Mouse (Mus musculus) CH12.LX (cell line): Measurements from ENCODE around the gene 4930539E08Rik.

Experiments used
- CTCF ChIP-seq, 2 experiments: IDR thresholded peaks in 1 of 2; conservative IDR thresholded peaks in 1 of 2; 2 replicates each; pipeline ENCODE4 v1.5.1; 2011 to 2012; ENCODE audit warnings: low read depth in 2 of 2, low read length in 2 of 2, improper control_type of control experiment in 1 of 2, inconsistent platforms in 1 of 2, mild to moderate bottlenecking in 1 of 2, moderate library complexity in 1 of 2
- ELF1 ChIP-seq: IDR thresholded peaks from 2 replicates; pipeline ENCODE4 v1.6.1; 2014; ENCODE audit warnings: low read depth, mild to moderate bottlenecking, inconsistent platforms, low read length, improper control_type of control experiment
- EP300 ChIP-seq: IDR thresholded peaks from 2 replicates; pipeline ENCODE4 v1.6.1; 2011; ENCODE audit warnings: low read length, improper control_type of control experiment
- ETS1 ChIP-seq: conservative IDR thresholded peaks from 2 replicates; pipeline ENCODE4 v1.6.1; 2012; ENCODE audit warnings: low read depth, mild to moderate bottlenecking, inconsistent platforms, low read length, improper control_type of control experiment, moderate library complexity
- HCFC1 ChIP-seq: IDR thresholded peaks from 2 replicates; pipeline ENCODE4 v1.6.1; 2012; ENCODE audit warnings: low read depth, mild to moderate bottlenecking, inconsistent platforms, low read length, improper control_type of control experiment
- MAFK ChIP-seq: IDR thresholded peaks from 2 replicates; pipeline ENCODE4 v1.6.1; 2011; ENCODE audit warnings: low read length, improper control_type of control experiment; ENCODE audit not compliant: insufficient replicate concordance
- MAZ ChIP-seq: IDR thresholded peaks from 2 replicates; pipeline ENCODE4 v1.6.1; 2012; ENCODE audit warnings: low read depth, mild to moderate bottlenecking, inconsistent platforms, low read length, improper control_type of control experiment, moderate library complexity
- NELFE ChIP-seq: IDR thresholded peaks from 2 replicates; pipeline ENCODE4 v1.6.1; 2011; ENCODE audit warnings: low read depth, low read length, improper control_type of control experiment
- PAX5 ChIP-seq: IDR thresholded peaks from 2 replicates; pipeline ENCODE4 v1.6.1; 2012; ENCODE audit warnings: low read length, inconsistent platforms, mixed read lengths
- POLR2A ChIP-seq: IDR thresholded peaks from 2 replicates; pipeline ENCODE4 v1.6.1; 2011; ENCODE audit warnings: low read depth, mild to moderate bottlenecking, improper control_type of control experiment, low read length
- SIN3A ChIP-seq: IDR thresholded peaks from 2 replicates; pipeline ENCODE4 v1.6.1; 2012; ENCODE audit warnings: low read length, improper control_type of control experiment, inconsistent platforms
- SMC3 ChIP-seq: IDR thresholded peaks from 2 replicates; pipeline ENCODE4 v1.6.1; 2011; ENCODE audit warnings: low read depth, low read length, improper control_type of control experiment
- TBP ChIP-seq: conservative IDR thresholded peaks from 2 replicates; pipeline ENCODE4 v1.6.1; 2011; ENCODE audit warnings: low read depth, low read length, improper control_type of control experiment
- USF1 ChIP-seq: IDR thresholded peaks from 2 replicates; pipeline ENCODE4 v1.6.1; 2014; ENCODE audit warnings: low read depth, mild to moderate bottlenecking, inconsistent platforms, low read length, improper control_type of control experiment

DNA sequence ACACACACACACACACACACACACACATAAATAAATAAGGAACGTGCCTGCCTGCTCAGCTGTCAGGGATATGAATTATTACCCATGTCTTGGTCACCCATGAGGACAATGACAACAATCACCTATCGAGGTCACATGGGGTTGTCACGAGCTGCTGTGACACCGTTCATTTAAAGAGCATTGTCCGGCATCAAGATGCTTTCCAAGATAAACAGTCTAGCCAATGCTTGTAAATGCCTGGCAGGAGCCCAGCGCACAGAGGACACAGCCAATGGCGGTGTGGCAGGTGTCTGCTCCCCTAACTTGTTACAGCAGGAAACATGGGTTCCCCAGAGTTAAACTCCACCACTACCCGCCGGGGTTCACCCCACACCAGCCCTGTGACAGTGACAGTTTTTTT, 12.9 kb upstream of the 4930539E08Rik start:
- TF ChIP-seq EP300 = no peak
- no peak for TF ChIP-seq SMC3
- no peak for TF ChIP-seq PAX5
- no peak for TF ChIP-seq CTCF (conservative IDR thresholded peaks at IDR 0.05 in 1 of 2, IDR thresholded peaks at IDR 0.05 in 1 of 2; ENCODE audit: low read depth in 2 of 2, low read length in 2 of 2)
- TF ChIP-seq ELF1 = no peak
- no peak for TF ChIP-seq POLR2A
- no peak for TF ChIP-seq TBP
- no peak for TF ChIP-seq NELFE
- no peak for TF ChIP-seq ETS1
- TF ChIP-seq MAZ = no peak
- no peak for TF ChIP-seq USF1
- TF ChIP-seq HCFC1 = no peak
- no peak for TF ChIP-seq MAFK
- TF ChIP-seq SIN3A = no peak
